Mouse (Mus musculus): ENCODE measurements around the gene Zfyve28.

Gene Zfyve28

DNA sequence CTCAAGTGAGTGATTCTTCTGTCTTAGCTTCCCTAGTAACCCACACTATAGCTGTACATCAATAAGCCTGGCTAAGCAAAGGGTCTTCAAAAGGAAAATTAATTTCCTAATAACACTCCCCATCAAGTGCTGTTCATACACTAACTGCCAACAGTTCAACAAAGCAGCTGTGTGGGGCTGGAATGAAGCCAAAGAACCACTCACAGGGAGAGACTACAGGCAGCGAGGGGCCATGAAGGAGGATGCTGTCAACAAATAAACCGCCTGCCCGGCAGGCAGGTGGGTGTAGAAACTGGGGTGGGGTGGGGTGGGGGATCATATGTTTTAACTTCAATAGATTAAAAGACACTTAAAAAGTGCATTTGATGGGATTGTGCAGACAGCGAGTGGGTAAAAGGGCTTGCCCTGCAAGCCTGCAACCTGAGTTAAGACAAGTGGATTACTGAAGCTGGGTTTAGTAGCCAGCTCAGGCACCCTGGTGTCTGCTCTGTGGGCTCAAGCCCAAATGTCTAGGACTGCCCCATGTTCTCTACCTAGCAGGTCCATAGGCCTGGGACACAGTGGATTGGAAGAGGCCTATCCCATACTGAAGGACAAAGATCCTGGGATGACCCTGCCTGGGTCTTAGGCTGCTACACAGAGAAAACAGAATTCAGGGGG, 35.8 kb downstream of the Zfyve28 start:
- peak in 1 of 2 experiments; percentile 56 for DNase-seq (ENCODE audit: inconsistent age in 2 of 2, low spot score in 1 of 2)

DNA sequence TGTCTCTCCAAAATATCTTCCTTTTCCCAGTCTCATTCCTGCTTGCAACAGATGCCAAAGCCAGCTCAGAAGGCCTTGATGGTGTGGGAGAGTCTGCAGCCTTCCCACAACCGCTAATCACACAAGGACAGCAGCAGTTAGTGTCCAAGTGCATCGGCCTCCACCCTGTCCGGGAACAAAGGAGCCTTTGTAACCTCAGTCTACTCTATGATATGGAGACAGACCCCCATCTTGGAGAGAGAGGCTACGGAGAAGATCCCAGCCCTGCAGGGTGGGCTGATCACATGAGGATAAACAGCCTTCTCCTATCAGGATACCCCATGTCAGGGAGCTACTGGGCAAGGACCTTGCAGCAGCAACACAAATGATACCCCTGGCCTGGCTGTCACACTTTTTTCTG, 36.5 kb downstream of the Zfyve28 start:
- DNase-seq (ENCODE audit: inconsistent age in 2 of 2, low spot score in 1 of 2), result peak; percentile 58 to 83

DNA sequence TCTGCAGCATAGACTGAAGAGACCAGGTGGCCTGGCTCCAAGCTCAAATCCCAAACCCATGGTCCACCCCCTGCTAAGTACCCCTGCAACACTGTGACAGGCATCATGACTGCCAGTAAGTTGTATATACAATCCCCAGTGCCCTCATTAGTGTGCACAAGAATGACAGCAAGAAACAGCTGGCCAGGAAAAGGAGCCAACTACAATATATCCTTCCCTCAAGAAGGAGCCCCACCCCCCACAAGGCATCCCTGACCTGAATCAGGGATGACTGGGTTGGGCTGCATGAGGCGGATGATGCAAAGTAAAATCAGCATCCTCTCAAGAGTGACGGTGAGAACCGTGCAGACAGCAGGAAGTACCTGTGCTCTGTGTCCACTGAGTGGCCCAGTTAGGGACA, 38.2 kb downstream of the Zfyve28 start:
- peak in 1 of 2 experiments; percentile 62 for DNase-seq (ENCODE audit: inconsistent age in 2 of 2, low spot score in 1 of 2)

DNA sequence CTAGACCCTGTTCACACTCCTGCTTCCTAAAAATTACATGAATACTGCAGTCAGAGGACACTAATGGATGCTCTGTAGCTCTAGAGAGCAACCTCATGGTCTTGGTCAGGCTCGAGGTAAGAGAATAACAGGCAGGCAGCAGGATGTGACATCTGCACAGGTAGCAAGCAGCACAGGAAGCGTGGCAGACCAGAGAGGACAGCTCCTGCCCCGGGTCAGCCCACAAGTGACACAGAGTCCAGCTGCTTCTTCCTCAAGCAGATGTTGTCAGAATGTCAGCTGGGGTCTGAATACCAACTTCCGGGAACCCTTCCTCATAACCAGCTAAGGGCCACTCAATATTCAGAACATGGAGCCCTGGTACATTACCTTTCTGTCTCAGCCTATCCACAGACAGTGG, 39.1 kb downstream of the Zfyve28 start:
- DNase-seq (ENCODE audit: inconsistent age in 2 of 2, low spot score in 1 of 2), result no peak

- no peak for DNase-seq (ENCODE audit: inconsistent age in 2 of 2, low spot score in 1 of 2)
Observed at GRCm38 (mm10) chr5:34246443-34246842, 41.8 kb downstream of the Zfyve28 start.

DNA sequence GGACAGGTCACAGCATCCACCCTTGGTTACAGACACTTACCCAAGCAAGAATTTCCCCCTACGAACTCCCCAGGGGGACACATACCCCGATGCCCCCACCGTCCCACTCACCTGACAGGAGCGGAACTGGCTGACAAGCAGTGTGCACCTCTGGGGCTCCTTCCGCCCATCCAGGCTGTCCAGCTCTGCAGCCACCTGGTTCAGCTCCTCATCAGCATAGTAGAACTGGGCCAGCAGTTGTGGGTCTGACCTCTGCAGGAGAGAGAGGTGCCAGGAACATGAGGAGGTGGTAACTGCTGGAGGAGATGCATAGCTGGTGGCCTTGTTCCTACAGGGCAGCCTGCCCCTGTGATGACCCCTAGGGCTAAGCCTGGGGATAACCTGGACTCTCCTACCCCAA, 45.2 kb downstream of the Zfyve28 start:
- no peak for DNase-seq (ENCODE audit: inconsistent age in 2 of 2, low spot score in 1 of 2)

GRCm38 (mm10) chr5:34242224-34242963, 45.9 kb downstream of the Zfyve28 start:
- peak; percentile 83 to 87 for DNase-seq (ENCODE audit: inconsistent age in 2 of 2, low spot score in 1 of 2)

GRCm38 (mm10) chr5:34238444-34238843, 49.8 kb downstream of the Zfyve28 start:
- DNase-seq (ENCODE audit: inconsistent age in 2 of 2, low spot score in 1 of 2), result no peak

DNA sequence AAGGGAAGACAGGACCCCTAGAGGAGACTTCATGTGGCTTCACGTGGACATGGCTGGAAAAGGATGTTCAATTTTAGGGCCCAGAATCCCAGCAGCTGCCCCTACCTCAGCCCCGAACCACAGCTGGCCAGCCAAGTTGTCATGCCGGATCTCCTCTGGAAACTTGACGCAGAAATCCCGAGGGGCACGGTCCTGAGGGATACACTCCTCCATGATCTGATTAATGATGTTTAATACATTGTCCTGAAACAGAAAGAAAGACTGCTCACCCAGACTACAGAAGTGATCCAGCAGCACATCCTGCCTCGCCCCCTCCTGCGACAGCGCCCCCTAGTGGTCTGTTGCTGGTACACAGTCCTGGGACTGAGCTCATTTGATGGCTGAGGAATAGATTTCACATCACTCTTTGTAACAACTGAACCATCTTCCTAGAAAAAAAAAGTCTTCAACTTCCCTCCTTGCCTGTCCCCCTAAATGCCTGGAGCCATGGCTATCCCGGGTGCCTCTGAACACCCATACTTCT, 52.3 kb downstream of the Zfyve28 start:
- peak in 1 of 2 experiments; percentile 74 for DNase-seq (ENCODE audit: inconsistent age in 2 of 2, low spot score in 1 of 2)

GRCm38 (mm10) chr5:34235056-34235455, 53.2 kb downstream of the Zfyve28 start:
- no peak for DNase-seq (ENCODE audit: inconsistent age in 2 of 2, low spot score in 1 of 2)

GRCm38 (mm10) chr5:34233221-34233515, 55.1 kb downstream of the Zfyve28 start:
- no peak for DNase-seq (ENCODE audit: inconsistent age in 2 of 2, low spot score in 1 of 2)

- no peak for DNase-seq (ENCODE audit: inconsistent age in 2 of 2, low spot score in 1 of 2)
Observed at GRCm38 (mm10) chr5:34232481-34233220, 55.6 kb downstream of the Zfyve28 start.

GRCm38 (mm10) chr5:34231901-34232300, 56.3 kb downstream of the Zfyve28 start:
- DNase-seq (ENCODE audit: inconsistent age in 2 of 2, low spot score in 1 of 2), result peak in 1 of 2 experiments; percentile 40

DNA sequence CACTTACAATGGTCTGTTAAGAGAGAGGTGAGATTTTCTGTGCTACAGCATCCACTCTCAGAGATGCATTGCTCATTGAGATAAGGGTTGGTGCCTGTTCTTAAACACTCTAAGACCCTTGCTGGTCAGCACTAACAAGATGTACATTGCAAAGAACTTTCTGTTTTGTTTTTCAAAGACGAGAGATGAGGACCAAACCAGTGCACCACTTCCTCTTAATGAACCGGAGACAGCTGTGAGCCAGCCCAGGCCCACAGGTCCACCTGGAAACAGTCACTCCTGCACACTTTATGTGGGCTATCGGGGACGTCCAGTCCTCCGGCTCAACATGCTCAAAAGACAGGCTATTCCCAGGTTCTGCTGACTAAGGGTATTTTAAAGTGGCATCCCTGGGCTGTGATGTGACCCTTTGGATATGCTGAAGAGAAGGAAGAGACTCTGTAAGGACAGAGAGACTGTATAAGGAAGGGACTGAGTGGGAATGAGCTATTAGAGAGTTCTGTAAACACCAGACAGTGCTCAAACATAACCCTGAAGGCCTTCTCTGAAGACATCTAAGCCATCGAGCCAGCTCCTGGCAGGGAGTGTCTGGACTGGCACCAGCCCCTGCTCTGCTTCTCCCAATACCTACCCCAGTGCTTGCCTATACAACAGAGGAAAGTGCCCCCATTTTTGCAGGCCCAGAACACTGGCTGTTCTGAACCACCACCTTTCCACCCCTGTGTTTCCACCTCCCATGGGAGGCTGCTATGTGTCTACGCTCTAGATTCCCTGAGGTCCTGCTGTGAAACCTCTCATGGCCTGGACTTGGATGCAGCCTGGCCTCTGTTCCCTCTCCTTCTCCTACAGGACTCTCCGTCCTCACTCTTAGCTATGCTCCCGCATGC, 57.4 kb downstream of the Zfyve28 start:
- no peak for DNase-seq (ENCODE audit: inconsistent age in 2 of 2, low spot score in 1 of 2)

- DNase-seq (ENCODE audit: inconsistent age in 2 of 2, low spot score in 1 of 2), result no peak
Observed at GRCm38 (mm10) chr5:34229503-34229902, 58.7 kb downstream of the Zfyve28 start.

DNA sequence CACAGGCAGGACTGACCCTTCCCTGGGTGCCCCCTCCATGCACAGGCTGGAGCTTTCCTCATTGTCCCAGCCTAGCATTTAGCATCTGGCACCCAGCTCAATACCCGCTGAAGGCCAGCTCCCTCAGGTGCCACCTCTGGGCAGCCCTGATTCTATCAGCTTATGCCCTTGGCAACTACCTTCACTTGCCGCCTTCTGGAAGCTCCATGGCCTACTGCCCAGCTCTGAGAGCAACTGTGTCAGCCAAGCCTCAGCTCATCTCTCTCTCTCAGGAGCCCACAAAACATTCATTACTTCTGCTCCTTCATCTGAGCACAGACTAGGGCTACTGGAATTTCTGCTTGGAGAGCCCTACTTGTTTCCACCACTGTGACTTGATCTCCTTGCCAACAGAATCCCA, 62.7 kb downstream of the Zfyve28 start:
- DNase-seq (ENCODE audit: inconsistent age in 2 of 2, low spot score in 1 of 2), result no peak

- no peak for DNase-seq (ENCODE audit: inconsistent age in 2 of 2, low spot score in 1 of 2)
Observed at GRCm38 (mm10) chr5:34224515-34224914, 63.7 kb downstream of the Zfyve28 start.

DNA sequence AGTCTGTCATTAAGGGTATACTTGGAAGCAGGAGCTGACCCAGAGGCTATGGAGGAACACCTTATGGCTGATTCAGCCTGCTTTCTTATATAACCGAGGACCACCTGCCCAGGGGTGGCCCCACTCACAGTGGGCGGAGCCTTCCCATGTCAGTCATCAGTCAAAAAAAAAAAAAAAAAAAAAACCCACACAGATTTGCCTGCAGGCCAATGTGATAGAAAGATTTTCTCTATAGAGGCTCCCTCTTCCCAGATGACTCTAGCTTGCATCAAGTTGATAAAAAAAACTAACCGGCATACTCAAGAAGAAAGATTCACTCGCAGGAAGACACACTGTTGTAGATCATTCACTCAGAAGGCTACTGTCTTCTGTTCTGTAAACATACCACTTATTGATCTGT, 68.2 kb downstream of the Zfyve28 start:
- no peak for DNase-seq (ENCODE audit: inconsistent age in 2 of 2, low spot score in 1 of 2)

GRCm38 (mm10) chr5:34218672-34219071, 69.6 kb downstream of the Zfyve28 start:
- no peak for DNase-seq (ENCODE audit: inconsistent age in 2 of 2, low spot score in 1 of 2)

GRCm38 (mm10) chr5:34217756-34218155, 70.5 kb downstream of the Zfyve28 start:
- DNase-seq (ENCODE audit: inconsistent age in 2 of 2, low spot score in 1 of 2), result no peak

- no peak for DNase-seq (ENCODE audit: inconsistent age in 2 of 2, low spot score in 1 of 2)
Observed at GRCm38 (mm10) chr5:34216025-34216424, 72.2 kb downstream of the Zfyve28 start.

All from adrenal gland, adult (tissue).